Mouse (Mus musculus) left cerebral cortex, adult 2 months (tissue): ENCODE data around the gene Emc3. TPM values are rescaled to one million over a fixed set of nuclear protein-coding genes. Genes with fewer than 3 reads are reported as not detected.

ENCODE experiments used
- DNase-seq, 2 experiments: peaks; one replicate each; pipeline ENCODE4 v3.0.0; 2021 to 2022; ENCODE audit warnings: low spot score in 2 of 2, mixed read lengths in 1 of 2; ENCODE audit errors: extremely low spot score in 1 of 2
- H3K27ac ChIP-seq: fragments of 200-600 bp; 2 replicates; pipeline ENCODE4 v1.8.1; 2022
- H3K4me3 ChIP-seq: fragments of 200-600 bp; 2 replicates; pipeline ENCODE4 v1.8.1; 2022
- CTCF ChIP-seq: fragments of 200-600 bp; IDR thresholded peaks from 2 replicates; pipeline ENCODE4 v1.8.1; 2022; ENCODE audit warnings: antibody characterized with exemption, mild to moderate bottlenecking, moderate library complexity
- intact Hi-C: fragments of 180-260 bp; cut with DNase I; formaldehyde crosslinking; loops from one replicate; pipeline ENCODE4 v1.15.1; 2025
- long read RNA-seq, 2 experiments: library from polyadenylated mRNA; stranded (forward); transcript quantifications; one replicate each; pipeline ENCODE4 v2.0.0; 2021; ENCODE audit warnings: borderline mapping rate in 2 of 2
- total RNA-seq, 2 experiments: library from RNA; stranded (reverse); gene quantifications; 2 replicates each; pipeline ENCODE4 v1.2.3; 2021

Emc3 gene
- total RNA-seq, result 10 to 100 TPM; 76.5 to 77.5 TPM
- long read RNA-seq, experiment 1, transcript Emc3-201 (8 exons, 1,985 nt), result major isoform, 99 of 111 reads
- long read RNA-seq, experiment 1, partial matches to known transcripts, result 2 of 111 reads
- long read RNA-seq, experiment 1, other reads (novel, unspliced or antisense), result 10 of 111 reads
- long read RNA-seq, experiment 2, transcript Emc3-201 (8 exons, 1,985 nt), result major isoform, 69 of 79 reads
- long read RNA-seq, experiment 2, partial matches to known transcripts, result 3 of 79 reads
- long read RNA-seq, experiment 2, other reads (novel, unspliced or antisense), result 7 of 79 reads

DNA sequence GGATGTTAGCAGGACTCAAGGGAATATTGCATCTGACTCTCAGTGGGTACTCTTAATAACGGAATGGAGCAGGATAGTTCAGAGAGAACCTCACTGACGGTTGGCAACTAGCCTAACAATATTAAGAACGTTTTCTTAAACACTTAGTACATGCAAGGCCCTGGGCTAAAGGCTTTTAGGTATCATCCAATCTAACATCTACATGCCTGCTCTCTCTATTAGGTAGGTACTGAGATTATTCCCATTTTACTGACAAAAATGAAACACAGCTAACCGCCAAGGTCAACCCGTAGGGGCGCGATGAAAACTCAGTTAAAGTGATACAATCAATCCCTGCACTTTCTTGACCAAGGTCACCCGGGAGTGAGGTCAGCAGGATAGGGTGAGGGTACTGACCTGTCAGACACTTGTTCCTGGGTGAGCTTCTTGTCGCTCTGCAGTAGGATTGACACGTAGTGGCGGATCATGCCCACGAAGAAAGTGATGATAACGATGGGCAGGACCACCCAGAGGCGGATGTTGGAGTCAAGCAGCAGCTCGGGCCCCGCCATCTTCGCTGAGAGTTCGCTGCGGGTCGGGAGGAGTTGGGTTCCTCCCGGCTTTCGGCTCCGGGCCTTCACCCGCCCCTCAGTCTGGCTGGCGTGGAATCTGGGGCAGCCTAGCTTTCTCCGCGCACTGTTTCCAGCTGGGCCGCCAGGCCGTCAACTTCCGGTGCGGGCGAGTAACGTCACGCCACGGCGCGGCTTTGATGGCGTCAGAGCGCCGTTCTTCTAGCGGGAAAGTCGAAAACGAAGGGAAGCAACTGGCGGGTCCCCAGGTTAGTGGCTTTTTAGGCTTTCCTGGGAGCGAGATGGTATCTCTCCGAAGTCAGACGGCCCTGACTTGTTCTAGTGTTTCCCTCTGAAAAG is at the start of gene Emc3, which contains the start of gene Fancd2:
Emc3 (minus strand) TSS at position 721 of the 908 bp plus-strand sequence.
Fancd2 (plus strand) TSS at position 751 of the 908 bp plus-strand sequence.
- TF ChIP-seq CTCF, result no peak; the same call in 1 of the 2 replicates
- intact Hi-C loops, result loop anchor here (5.0 kb wide), 2 partner anchors 71 to 151 kb away; partner anchors contain the start of genes Brk1 and Fancd2os
- peak; percentile 92 to 97 for DNase-seq
- H3K4me3 ChIP-seq, result peak within 1 kb of the TSS; percentile 96
- H3K27ac ChIP-seq, result peak within 1 kb of the TSS; percentile 83

DNA sequence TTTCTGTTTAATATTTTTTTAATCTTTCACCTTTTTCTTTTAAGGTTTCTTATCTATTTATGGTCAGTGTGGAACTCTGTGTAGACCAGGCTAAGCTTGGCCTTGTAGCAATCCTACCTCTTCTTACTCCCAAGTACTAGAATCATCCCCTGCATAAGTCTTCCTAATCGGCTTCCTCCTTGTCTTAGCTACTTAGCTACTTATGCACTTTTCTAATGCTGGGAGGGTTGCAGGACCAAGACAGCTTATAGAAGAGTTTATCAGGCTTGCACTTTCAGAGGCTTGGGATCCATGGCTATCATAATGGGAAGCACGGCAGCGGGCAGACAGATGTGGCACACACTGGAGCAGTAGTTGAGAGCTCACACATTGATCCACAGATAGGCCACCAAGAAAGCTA is 47.9 kb upstream of the Emc3 start:
- DNase-seq, result no peak
- no peak overlapping the region for H3K27ac ChIP-seq
- no peak overlapping the region for H3K4me3 ChIP-seq
- no peak for TF ChIP-seq CTCF
- intact Hi-C loops, result no loop called here

DNA sequence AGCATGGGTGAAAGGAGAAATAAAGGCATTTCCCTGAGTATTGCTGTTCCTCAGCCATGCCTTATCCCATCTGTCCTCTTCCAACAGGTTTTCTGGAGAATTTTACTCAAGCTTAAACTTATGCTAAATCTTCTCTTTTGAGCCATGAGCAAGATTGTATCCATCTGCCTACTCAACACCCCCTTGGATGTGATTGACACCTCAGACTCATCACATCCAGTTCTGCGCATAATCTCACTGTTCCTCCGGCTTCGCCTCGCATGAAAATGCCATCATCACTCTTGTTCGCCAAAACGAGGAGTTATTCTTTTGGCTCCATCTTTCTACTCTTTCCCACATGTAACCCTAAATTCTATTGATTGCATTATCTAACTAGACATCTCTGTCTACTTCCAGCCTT is 44.6 kb upstream of the Emc3 start:
- Histone ChIP-seq H3K4me3 (no peak overlapping the region), H3K27ac (peak overlapping the region; percentile 68)
- TF ChIP-seq CTCF, result no peak
- intact Hi-C loops, result loop anchor here (2.0 kb wide), 1 partner anchor 37 kb away; no protein-coding TSS in a partner anchor
- DNase-seq, result peak in 1 of 2 experiments; percentile 18

DNA sequence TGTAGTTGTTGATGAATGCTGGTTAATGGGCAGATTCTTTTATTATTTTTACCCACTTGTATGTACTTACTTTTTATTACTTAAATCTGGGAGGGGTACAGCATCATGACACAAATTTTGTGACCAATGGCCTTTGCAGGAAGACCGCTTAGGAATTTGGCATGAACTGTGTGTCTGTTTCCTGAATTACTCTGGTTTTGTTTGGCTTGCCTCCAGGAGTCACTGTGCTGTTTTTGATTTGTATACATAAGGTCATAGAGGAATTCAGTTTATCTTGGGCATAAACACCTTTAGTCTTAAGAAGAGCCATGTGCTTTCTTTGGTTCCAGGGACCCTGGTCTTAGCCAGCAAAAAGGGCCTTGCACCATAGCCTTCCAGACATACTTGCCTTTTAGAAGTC is 33.1 kb upstream of the Emc3 start:
- H3K27ac ChIP-seq, result no peak overlapping the region
- no peak for DNase-seq
- no peak overlapping the region for H3K4me3 ChIP-seq
- intact Hi-C loops, result no loop called here
- TF ChIP-seq CTCF, result no peak

DNA sequence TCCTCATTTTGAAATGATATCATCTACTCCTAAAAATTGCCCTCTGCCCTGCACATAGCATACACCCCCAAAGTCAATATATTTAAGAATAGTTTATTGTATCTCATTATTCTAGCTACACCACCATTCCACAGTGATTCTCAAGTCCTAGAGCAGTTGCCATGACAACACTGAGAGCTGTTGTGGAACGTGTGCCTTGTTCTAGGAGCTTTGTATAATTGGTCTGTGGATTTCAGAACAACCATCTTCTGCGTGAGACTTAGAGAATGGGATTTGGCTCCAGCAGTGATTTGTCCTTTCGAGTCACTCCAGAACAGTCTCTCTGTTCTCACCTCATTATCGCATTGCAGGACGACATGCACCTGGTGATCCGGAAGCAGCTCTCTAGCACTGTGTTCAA is 28.3 kb upstream of the Emc3 start:
- intact Hi-C loops, result no loop called here
- no peak for DNase-seq
- Histone ChIP-seq H3K4me3 (no peak overlapping the region), H3K27ac (no peak overlapping the region)
- no peak for TF ChIP-seq CTCF

DNA sequence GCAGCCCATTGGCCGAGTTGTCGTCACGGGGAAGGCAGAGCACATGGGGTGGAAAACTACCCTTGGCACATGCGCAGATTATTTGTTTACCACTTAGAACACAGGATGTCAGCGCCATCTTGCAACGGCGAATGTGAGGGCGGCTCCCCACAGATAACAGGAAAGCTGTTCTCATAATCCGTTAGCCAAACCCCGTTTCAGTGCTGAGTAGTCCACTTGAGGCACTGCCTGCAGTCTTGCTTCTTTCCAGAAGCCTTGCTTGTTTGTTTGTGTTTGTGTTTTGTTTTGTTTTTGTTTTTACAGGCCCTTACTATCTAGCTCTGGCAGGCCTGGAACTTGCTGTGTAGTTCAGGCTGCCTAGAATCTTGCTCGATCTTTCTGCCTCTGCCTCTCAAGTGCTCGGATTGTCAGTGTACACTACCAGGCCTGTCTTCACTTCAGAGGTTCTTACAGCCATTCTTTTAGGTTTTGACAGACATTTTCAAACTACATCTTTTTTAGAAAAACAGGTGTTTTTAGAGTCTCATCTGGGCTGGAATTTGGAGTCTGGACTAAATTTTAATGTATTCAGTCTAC is 12.5 kb upstream of the Emc3 start:
- no peak for DNase-seq
- Histone ChIP-seq H3K27ac (no peak overlapping the region), H3K4me3 (no peak overlapping the region)
- intact Hi-C loops, result no loop called here
- no peak for TF ChIP-seq CTCF

DNA sequence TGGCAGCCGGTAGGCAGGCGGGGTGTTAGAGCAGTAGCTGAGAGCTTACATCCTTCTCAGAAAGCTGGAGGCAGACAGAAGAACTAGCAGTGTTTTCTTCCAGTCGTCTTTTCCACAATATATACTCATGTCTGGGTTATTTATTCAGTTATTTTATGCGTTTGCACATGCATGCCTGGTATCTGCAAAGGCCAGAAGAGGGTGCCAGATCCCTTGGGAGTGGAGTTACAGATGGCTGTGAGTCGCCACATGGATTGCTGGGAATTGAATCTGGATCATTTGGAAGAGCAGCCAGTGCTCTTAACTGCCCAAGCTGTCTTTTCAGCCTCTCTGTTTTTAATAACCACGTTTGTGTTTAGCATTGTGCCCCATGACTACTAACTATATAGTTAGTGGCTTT is 10.2 kb upstream of the Emc3 start:
- H3K27ac ChIP-seq, result no peak overlapping the region
- H3K4me3 ChIP-seq, result no peak overlapping the region
- TF ChIP-seq CTCF, result peak; percentile 17
- intact Hi-C loops, result no loop called here
- no peak for DNase-seq

- intact Hi-C loops, result loop anchor here (5.0 kb wide), 2 partner anchors 67 to 147 kb away; partner anchors contain the start of genes Brk1 and Fancd2os
- DNase-seq, result no peak
- Histone ChIP-seq H3K27ac (no peak overlapping the region), H3K4me3 (no peak overlapping the region)
- no peak for TF ChIP-seq CTCF
Observed at GRCm38 (mm10) chr6:113534886-113535285, 3.4 kb upstream of the Emc3 start.

DNA sequence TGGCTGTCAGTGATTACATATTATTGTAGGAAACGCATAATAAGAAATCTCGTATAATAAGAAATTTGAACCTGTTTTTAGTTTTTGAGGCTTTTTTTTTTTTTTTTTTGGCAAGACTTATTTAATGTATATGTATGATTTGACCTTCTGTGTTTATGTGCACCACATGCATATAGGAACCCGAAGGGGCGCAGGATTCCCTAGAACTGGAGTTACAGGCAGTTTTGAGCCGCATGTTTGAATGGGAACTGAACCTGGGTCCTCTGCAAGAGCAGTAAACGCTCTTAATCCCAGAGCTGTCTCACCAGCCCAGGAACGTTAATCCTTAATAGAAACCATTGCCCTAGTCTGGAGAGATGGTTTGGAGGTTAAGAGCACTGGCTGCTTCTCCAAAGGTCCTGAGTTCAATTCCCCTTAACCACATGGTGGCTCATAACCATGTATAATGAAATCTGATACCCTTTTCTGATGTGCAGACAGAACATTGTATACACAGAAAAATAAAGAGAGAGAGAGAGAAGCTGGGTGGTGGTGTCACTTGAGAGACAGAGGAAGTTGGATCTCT is 470 bp upstream of the Emc3 start:
- no peak for TF ChIP-seq CTCF
- Histone ChIP-seq H3K4me3 (peak overlapping the region; percentile 96), H3K27ac (no peak overlapping the region)
- DNase-seq, result no peak
- intact Hi-C loops, result loop anchor here (5.0 kb wide), 2 partner anchors 70 to 150 kb away; partner anchors contain the start of genes Brk1 and Fancd2os

DNA sequence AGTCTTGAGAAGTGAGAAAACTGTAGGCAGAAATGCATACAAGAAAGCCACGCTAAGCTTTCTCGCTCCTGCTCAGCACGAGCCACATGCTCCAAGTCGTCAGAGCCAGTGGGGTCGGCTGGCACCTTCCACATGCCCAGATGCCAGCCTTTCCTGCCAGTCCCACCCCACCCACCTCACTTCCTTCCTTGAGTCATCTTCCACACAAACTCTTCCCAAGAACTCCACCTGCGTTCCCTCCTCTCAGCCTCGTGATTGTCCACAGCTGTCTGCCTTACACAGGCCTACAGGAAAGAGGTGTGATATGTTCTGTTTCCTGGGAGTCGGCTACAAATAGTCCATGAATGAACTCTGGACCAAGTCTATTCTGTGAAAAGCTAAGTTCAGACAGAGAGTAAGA is 8.0 kb downstream of the Emc3 start:
- peak; percentile 19 to 24 for DNase-seq
- H3K27ac ChIP-seq, result no peak overlapping the region
- TF ChIP-seq CTCF, result no peak
- no peak overlapping the region for H3K4me3 ChIP-seq
- intact Hi-C loops, result loop anchor here (2.0 kb wide), 1 partner anchor 91 kb away; no protein-coding TSS in a partner anchor

DNA sequence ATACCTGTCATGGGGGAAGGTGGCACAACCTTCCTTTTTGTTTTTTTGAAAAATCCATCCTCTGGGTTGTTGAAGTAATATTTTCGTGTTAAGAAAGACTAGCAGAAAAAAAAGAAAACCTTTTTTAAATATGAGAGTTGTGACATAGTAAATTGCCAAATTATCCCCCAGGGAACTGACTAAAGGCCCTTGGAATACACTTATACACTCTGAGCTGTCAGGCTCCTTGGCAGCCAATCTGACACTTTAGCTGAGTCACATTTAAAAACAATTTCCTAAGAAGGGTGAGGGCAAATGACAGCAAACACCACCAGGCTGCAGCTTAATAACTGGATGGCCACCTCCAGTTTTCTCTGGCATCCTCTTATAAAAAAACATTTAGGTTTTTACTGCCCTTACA is 9.1 kb downstream of the Emc3 start:
- intact Hi-C loops, result loop anchor here (2.0 kb wide), 1 partner anchor 92 kb away; no protein-coding TSS in a partner anchor
- Histone ChIP-seq H3K27ac (no peak overlapping the region), H3K4me3 (no peak overlapping the region)
- no peak for DNase-seq
- TF ChIP-seq CTCF, result no peak
